Mouse (Mus musculus) forebrain, embryonic 13.5 days (tissue): ENCODE measurements around the gene Rgsl1. TPM values are rescaled to one million over a fixed set of nuclear protein-coding genes. Genes with fewer than 3 reads are reported as not detected.

Source experiments
- ATAC-seq: fragments of 200-750 bp; cut with Nextera tagmentation; 2 replicates; pipeline ENCODE4 v1.8.0; 2017
- H3K27ac ChIP-seq: fragments of 300-500 bp; sonication (generic); 2 replicates; pipeline ENCODE4 v1.5.1; 2015; ENCODE audit warnings: inconsistent platforms, mild to moderate bottlenecking, moderate library complexity
- H3K27me3 ChIP-seq: fragments of 300-500 bp; sonication (generic); 2 replicates; pipeline ENCODE4 v1.6.1; 2015; ENCODE audit warnings: mild to moderate bottlenecking, inconsistent platforms
- H3K36me3 ChIP-seq: fragments of 300-500 bp; sonication (generic); 2 replicates; pipeline ENCODE4 v1.6.1; 2015; ENCODE audit warnings: mild to moderate bottlenecking, inconsistent platforms; ENCODE audit not compliant: poor library complexity, severe bottlenecking
- H3K4me1 ChIP-seq: fragments of 300-500 bp; sonication (generic); 2 replicates; pipeline ENCODE4 v1.6.1; 2015; ENCODE audit warnings: inconsistent platforms
- H3K4me2 ChIP-seq: fragments of 300-500 bp; sonication (generic); 2 replicates; pipeline ENCODE4 v1.6.1; 2015; ENCODE audit warnings: inconsistent platforms, mild to moderate bottlenecking, moderate library complexity
- H3K4me3 ChIP-seq: fragments of 300-500 bp; sonication (generic); 2 replicates; pipeline ENCODE4 v1.5.1; 2015; ENCODE audit warnings: mild to moderate bottlenecking, inconsistent platforms
- H3K9ac ChIP-seq: fragments of 300-500 bp; sonication (generic); 2 replicates; pipeline ENCODE4 v1.6.1; 2015; ENCODE audit warnings: mild to moderate bottlenecking, inconsistent platforms
- H3K9me3 ChIP-seq: fragments of 300-500 bp; sonication (generic); replicated peaks from 2 replicates; pipeline ENCODE4 v1.6.1; 2016; ENCODE audit warnings: inconsistent platforms
- WGBS: fragments of 180-500 bp; shearing (Covaris S2); methylation state at CpG from one replicate; pipeline ENCODE4 v1.1.7; 2015; 5-methylcytosine and 5-hydroxymethylcytosine counted together
- polyA plus RNA-seq: library from polyadenylated mRNA; unstranded; fragments of >200 nt; fragmentation: Nextera tagmentation; extraction: Ambion mirVana; gene quantifications from 2 replicates; pipeline ENCODE4 v1.2.1, GENCODE M21; 2015

Gene Rgsl1
- polyA plus RNA-seq, 1 experiment from 2014 or later, result 0.05 TPM

DNA sequence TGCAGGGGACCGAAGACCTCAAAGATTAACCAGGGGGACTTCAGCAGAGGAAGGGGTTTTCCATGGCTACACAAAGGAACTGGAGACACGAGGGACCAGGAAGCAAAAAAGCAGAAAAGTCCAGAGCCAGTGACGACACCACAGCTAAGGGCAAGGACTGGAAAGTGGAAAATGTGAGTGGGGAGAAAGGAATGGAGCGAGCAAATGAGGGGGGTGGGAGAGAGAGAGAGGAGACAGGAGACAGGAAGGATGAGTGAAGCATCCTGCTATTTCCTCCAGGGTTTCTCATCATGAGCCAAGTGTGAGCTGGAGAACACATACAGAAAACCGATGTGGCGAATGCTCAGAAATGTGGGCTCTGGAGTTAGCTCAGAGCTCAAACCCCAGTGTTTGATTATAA, 107.8 kb downstream of the Rgsl1 start:
- H3K9ac ChIP-seq, result no peak overlapping the region
- no peak overlapping the region for H3K27ac ChIP-seq
- no peak overlapping the region for H3K4me3 ChIP-seq
- H3K27me3 ChIP-seq, result peaks cover 13% of the 10 kb centered on the region
- WGBS, result 73% methylated on average over 6 of the region's 6 CpGs
- H3K36me3 ChIP-seq, result no peaks in the 10 kb centered on the region
- H3K4me2 ChIP-seq, result no peak overlapping the region
- no peaks in the 10 kb centered on the region for H3K9me3 ChIP-seq
- peaks cover 55% of the 10 kb centered on the region for H3K4me1 ChIP-seq
- no peak for ATAC-seq

- Histone ChIP-seq H3K4me2 (no peak overlapping the region), H3K27me3 (peaks cover 9% of the 10 kb centered on the region), H3K27ac (no peak overlapping the region), H3K4me3 (no peak overlapping the region), H3K9me3 (no peaks in the 10 kb centered on the region), H3K36me3 (no peaks in the 10 kb centered on the region), H3K9ac (no peak overlapping the region), H3K4me1 (peaks cover 54% of the 10 kb centered on the region)
- no peak for ATAC-seq
- WGBS, result 90% methylated on average over 4 of the region's 4 CpGs
Observed at GRCm38 (mm10) chr1:153734866-153735265, 109.1 kb downstream of the Rgsl1 start.

- 28% methylated on average over 9 of the region's 9 CpGs for WGBS
- H3K4me1 ChIP-seq, result peaks cover 39% of the 10 kb centered on the region
- H3K9ac ChIP-seq, result no peak overlapping the region
- H3K27ac ChIP-seq, result no peak overlapping the region
- no peaks in the 10 kb centered on the region for H3K36me3 ChIP-seq
- H3K4me3 ChIP-seq, result no peak overlapping the region
- no peaks in the 10 kb centered on the region; the same call in 1 of the 2 replicates for H3K27me3 ChIP-seq
- H3K9me3 ChIP-seq, result no peaks in the 10 kb centered on the region
- ATAC-seq, result peak; percentile 28; the same call in 1 of the 2 replicates
- no peak overlapping the region for H3K4me2 ChIP-seq
Observed at GRCm38 (mm10) chr1:153733181-153733580, 110.8 kb downstream of the Rgsl1 start.

GRCm38 (mm10) chr1:153730671-153731070, 113.3 kb downstream of the Rgsl1 start:
- Histone ChIP-seq H3K4me2 (no peak overlapping the region), H3K27me3 (no peaks in the 10 kb centered on the region), H3K4me1 (peaks cover 27% of the 10 kb centered on the region), H3K4me3 (no peak overlapping the region), H3K27ac (no peak overlapping the region), H3K36me3 (no peaks in the 10 kb centered on the region), H3K9me3 (no peaks in the 10 kb centered on the region), H3K9ac (no peak overlapping the region)
- ATAC-seq, result no peak
- 61% methylated on average over 3 of the region's 3 CpGs for WGBS

- Histone ChIP-seq H3K4me1 (peaks cover 27% of the 10 kb centered on the region), H3K36me3 (no peaks in the 10 kb centered on the region), H3K9ac (no peak overlapping the region), H3K4me2 (no peak overlapping the region), H3K4me3 (no peak overlapping the region), H3K27me3 (no peaks in the 10 kb centered on the region), H3K9me3 (no peaks in the 10 kb centered on the region), H3K27ac (no peak overlapping the region)
- 79% methylated on average over 2 of the region's 2 CpGs for WGBS
- ATAC-seq, result no peak
Observed at GRCm38 (mm10) chr1:153729806-153730205, 114.1 kb downstream of the Rgsl1 start.

Other genes with a start within 250 kb of the Rgsl1 start
- gene Rgs8, start 191.1 kb downstream of the Rgsl1 start, polyA plus RNA-seq, result 14.6 and 17.7 TPM in 2 replicates
- gene Rgs16, start 103.8 kb downstream of the Rgsl1 start, polyA plus RNA-seq, result 38.5 and 43.7 TPM in 2 replicates
- gene Rnasel, start 94.7 kb downstream of the Rgsl1 start, polyA plus RNA-seq, result 38.1 and 41.9 TPM in 2 replicates
- 0.97 and 1.3 TPM in 2 replicates for gene Teddm1b, start 30.2 kb upstream of the Rgsl1 start, polyA plus RNA-seq
- 0.15 TPM in 1 of 2 replicates, not detected in the other for gene Teddm1a, start 47.6 kb upstream of the Rgsl1 start, polyA plus RNA-seq
- 106 and 121 TPM in 2 replicates for gene Glul, start 55.8 kb upstream of the Rgsl1 start, polyA plus RNA-seq
- gene Teddm2, start 56.1 kb upstream of the Rgsl1 start, polyA plus RNA-seq, result 1.0 and 1.3 TPM in 2 replicates